Mouse (Mus musculus) testis, adult 2 months (tissue): ENCODE measurements at regions not wholly inside any gene's neighbourhood (a gene's known extent, or its start where the extent isn't known, plus 50 kb on each side); places are given as distances from the start of the nearest gene placed in this dataset.

Experiments
- CTCF ChIP-seq: fragments of 200-500 bp; IDR thresholded peaks from 2 replicates; pipeline ENCODE4 v1.5.1; 2012; ENCODE audit warnings: low read depth, mild to moderate bottlenecking, inconsistent platforms, low read length, moderate library complexity; ENCODE audit not compliant: control insufficient read depth, insufficient read depth, insufficient replicate concordance
- POLR2A ChIP-seq: fragments of 200-500 bp; IDR thresholded peaks from 2 replicates; pipeline ENCODE4 v1.6.1; 2012; ENCODE audit warnings: low read depth, mild to moderate bottlenecking, inconsistent platforms, low read length, moderate library complexity; ENCODE audit not compliant: control insufficient read depth

GRCm38 (mm10) chr6:84434532-84434931, 159.2 kb downstream of the Cyp26b1 start:
- TF ChIP-seq CTCF (no peak), POLR2A (no peak)
